Mouse (Mus musculus) liver, embryonic 14.5 days (tissue): Measurements from ENCODE around the gene Mpi.

Experiments
- CTCF ChIP-seq: IDR thresholded peaks from 2 replicates; pipeline ENCODE4 v1.5.1; 2016; ENCODE audit warnings: antibody characterized with exemption, low read depth, control low read depth
- EP300 ChIP-seq: IDR thresholded peaks from 2 replicates; pipeline ENCODE4 v1.6.1; 2016; ENCODE audit warnings: antibody characterized with exemption, low read depth

- no peak for TF ChIP-seq CTCF
- TF ChIP-seq EP300: no peak
Measured at GRCm38 (mm10) chr9:57553119-57553518, 556 bp upstream of the Mpi start.
